Mouse (Mus musculus): ENCODE measurements around the gene Btbd11.

The Btbd11 gene

DNA sequence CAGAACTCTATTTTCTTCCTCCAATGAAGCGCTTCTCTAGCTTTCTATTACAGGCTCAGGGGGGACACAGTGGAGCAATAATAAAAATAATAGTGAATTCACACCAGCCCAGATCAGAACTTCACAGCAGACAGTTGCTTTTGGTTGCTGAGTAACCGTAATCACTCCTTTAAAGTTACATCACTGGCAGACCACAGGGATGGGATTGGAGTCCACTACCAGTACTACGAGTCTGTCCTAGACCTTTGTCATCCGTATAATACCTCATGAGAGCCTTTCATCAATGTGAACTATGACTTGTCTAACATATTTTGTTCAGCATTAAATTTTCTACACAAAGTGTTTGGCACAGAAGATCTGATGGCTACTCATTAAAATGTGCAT lies 35.0 kb downstream of the Btbd11 start:
- DNase-seq = no peak

GRCm38 (mm10) chr10:85425756-85426155 lies 39.1 kb downstream of the Btbd11 start:
- no peak for DNase-seq

DNA sequence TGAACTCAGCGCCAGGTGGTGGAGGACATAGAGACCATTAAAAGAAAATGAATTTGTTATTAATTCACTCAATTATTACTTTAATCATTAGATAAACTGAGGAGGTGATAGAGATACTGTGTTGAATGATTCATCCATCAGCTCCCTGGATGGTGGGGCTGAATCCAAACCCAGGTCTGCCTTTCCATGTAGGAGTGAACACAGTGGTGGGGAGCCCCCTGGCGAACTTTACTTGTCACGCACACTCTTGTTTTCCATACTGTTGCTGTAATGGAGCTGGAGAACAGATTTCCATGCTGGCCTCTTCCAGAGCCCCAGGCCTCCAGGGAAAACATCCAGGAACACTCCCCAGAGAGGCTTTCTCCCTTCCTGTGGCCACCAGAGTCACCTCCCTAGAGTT lies 50.6 kb downstream of the Btbd11 start:
- DNase-seq = no peak

- DNase-seq = no peak
Measured at GRCm38 (mm10) chr10:85443371-85443770, 56.8 kb downstream of the Btbd11 start.

DNA sequence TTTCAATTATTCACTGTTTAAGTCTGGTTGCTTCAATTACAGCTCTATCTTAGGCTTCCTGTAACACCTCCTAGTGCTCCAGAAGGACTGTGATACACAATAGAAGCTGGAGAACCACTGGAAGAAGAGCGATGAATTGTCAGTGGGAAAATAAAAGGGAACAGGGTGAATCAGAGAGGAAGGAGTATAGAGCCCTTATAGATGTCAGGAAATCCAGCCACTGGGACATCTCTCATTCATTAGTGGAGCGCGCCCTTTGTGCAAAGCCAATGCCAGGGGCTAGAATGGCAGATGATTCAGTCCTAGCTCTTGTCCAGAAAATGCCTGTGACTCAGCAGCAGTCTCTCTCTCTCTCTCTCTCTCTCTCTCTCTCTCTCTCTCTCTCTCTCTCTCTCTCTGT lies 59.3 kb downstream of the Btbd11 start:
- no peak for DNase-seq

- no peak for DNase-seq
Measured at GRCm38 (mm10) chr10:85446700-85447099, 60.1 kb downstream of the Btbd11 start.

- no peak for DNase-seq
Measured at GRCm38 (mm10) chr10:85447869-85448268, 61.3 kb downstream of the Btbd11 start.

DNA sequence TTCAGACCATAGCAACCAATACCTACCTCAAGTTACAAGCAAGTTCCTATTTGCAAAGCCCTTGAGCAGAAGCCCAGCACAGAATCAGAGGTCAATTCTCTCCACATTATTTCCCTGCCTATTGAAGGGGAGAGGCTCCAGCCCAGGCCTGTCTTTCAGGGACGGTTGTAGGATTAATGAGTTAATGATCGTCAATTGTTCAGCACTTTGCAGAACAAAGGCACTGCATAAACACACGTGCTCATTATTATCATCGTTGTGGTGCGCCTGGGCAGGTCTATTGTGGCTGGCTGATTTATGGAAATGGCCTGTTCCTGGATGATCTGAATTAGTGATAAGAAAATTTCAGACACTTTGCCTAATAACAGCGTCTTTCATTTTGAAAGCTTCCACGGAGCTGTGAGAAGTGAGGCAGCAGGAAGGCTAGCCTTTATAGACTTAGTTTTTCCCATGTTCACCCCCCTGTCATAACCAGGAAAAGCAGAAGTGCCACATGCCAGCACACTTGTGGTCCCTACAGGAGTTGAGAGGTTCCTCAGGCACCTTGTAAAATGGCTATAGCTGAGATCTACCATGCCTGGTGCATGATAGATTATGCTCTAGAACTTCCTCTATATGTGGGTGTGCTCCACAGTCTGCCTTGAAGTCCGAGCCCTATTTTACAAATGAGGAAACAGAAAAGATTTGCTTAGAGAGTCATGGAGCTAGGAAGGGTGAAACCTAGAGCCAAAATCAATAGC lies 65.2 kb downstream of the Btbd11 start:
- DNase-seq = no peak

DNA sequence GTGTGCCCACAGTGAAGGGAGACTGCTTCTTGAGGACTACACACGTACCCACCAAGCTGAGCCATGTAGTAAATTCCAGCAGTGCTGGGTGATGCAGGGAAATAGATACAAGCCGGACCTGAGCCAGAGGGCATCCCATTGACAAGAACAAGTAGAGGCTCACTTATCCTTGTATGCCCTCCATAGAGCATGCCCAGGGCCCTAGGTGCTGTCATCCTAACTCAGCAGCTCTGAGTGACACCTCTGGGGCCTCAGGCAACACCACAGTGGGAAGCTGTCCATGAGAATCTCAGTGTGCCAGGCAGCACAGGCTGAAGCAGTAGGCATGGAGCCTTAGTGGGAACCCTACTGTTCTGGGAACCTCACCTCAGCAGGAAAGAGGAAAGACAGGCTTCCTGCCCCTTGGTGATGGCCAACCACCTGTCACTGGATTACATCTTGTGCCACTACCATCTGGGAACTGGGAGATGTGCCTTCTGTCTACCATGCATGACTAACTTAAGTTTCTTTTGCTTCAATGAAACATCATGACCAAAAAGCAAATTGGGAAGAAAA lies 66.7 kb downstream of the Btbd11 start:
- no peak for DNase-seq

DNA sequence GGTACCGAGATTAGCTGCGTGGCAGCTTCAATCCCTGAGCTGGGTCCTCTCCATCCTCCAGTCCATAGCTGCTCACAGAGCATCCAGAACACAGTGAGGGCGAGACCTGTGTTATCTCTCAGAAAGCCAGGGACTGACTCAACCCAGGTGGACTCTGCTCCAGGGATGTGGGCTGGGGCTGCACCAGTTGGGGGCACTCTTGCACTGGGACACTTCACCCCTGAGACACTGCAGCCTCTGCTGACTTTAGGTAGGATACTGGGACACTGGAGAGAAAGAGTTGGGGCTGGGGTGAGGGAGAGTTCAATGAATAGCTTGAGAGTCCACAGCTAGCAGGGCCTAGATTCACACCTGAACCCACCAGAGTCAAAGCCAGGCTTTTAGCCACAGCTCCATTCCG lies 69.4 kb downstream of the Btbd11 start:
- DNase-seq = no peak

GRCm38 (mm10) chr10:85458744-85459344 lies 72.2 kb downstream of the Btbd11 start:
- DNase-seq = no peak

- no peak for DNase-seq
Measured at GRCm38 (mm10) chr10:85460736-85461135, 74.1 kb downstream of the Btbd11 start.

GRCm38 (mm10) chr10:85464152-85464551 lies 77.5 kb downstream of the Btbd11 start:
- no peak for DNase-seq

GRCm38 (mm10) chr10:85465516-85466408 lies 79.1 kb downstream of the Btbd11 start:
- DNase-seq = no peak

- DNase-seq = no peak
Measured at GRCm38 (mm10) chr10:85466409-85466761, 79.8 kb downstream of the Btbd11 start.

DNA sequence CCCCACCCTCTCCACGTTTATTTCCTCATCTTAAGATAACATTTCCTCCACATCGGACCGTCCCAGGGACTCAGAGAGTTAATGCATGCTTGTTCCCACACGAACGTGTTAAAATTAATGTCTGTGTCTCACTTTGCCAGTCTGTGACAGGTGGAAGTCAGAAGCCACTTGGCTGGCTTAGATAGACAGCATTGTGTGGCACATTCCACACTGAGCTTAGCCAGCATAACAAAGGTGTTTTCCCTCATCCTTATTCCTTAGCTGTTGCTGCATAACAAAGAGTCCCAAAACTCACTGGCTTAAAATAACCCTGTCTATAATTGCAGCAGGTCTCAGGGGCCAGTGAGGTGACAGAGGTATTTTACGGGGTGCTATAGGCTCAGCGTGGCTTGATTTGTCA lies 80.8 kb downstream of the Btbd11 start:
- no peak for DNase-seq

DNA sequence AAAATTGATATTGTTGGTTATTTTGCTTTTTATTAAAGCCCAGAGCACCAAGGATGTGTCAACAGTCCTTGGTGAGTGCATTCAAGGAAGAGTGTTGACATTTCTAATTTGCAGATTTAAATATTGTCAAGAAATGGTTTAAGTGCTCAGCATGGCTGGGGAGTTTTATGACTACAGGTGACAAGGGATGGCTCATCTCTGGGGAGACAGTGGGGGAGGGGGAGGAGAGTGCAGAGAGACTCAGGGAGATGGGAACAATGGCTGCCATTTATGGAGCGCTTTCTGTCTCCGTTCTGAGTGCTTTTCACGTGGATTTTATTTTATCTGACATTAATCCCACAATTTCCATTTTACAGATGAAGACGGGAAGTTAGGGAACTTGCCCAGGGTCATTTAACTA lies 81.9 kb downstream of the Btbd11 start:
- no peak for DNase-seq

- no peak for DNase-seq
Measured at GRCm38 (mm10) chr10:85469341-85469740, 82.7 kb downstream of the Btbd11 start.

GRCm38 (mm10) chr10:85473265-85473664 lies 86.7 kb downstream of the Btbd11 start:
- no peak for DNase-seq

- DNase-seq = no peak
Measured at GRCm38 (mm10) chr10:85473871-85474270, 87.3 kb downstream of the Btbd11 start.

DNA sequence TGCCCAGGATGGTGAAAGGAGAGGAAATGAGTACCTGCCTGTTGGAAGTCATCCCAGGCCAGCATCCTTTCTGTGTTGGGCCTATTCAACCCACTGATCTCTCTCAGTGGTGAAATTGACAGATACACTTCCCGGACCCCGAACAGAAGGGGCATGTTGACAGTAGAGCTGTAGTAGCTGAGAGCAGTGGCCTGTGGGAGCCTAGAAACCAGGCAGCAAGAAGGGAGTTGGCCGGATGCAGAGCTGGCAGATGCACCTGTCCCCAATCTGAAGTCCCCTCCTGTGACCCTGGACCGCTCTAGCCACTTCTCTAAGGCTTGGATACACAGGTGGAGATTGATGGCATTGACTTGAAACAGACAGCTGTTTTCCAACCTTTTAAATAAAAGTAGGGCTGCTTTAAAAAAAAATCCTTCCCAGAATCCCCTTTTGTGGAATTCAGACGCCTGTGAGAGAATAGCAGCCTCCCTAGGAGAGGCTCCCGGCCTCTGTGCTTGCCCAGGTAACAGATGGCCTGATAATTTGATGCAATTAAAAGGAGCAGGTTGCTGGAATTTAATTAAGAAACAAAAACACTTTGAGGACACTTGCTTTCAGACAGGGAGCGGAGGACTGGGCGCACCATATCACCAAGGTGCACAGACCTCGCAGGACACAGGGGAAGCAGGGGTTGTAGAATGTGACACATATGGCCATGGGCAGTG lies 89.2 kb downstream of the Btbd11 start:
- peak; percentile 48 to 49 for DNase-seq

- DNase-seq = no peak
Measured at GRCm38 (mm10) chr10:85479959-85480625, 93.5 kb downstream of the Btbd11 start.

Measured in cerebellum, postnatal 36 days (tissue).